Mouse (Mus musculus) cerebellum, adult 11-12 months (tissue): ENCODE measurements at regions not wholly inside any gene's neighbourhood (a gene's known extent, or its start where the extent isn't known, plus 50 kb on each side); places are given as distances from the start of the nearest gene placed in this dataset.

Experiments used
- DNase-seq: peaks from one replicate; pipeline ENCODE4 v3.0.0; 2022

GRCm38 (mm10) chr16:87225085-87225484, 128.9 kb upstream of the N6amt1 start:
- DNase-seq, result no peak

- no peak for DNase-seq
Measured at GRCm38 (mm10) chr16:87224024-87224423, 130.0 kb upstream of the N6amt1 start.

DNA sequence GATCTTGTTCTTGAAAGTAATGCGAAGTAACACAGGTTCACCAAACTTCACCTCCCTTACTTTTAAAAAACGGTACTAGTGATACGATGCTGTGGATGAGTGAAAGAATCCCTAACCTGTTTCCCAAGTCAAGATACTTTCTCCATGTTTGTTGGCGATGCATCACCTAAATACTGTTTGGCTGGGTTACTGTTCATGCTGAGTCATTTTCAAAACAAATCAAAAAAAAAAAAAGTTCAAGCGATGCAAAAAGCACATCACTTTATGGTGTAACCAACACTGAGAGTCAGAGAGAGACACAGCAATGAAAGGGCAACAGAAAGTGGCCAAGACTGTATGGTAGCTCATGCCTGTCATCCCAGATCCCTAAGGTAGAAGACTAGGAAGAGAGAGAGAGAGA, 133.4 kb upstream of the N6amt1 start:
- DNase-seq, result no peak

DNA sequence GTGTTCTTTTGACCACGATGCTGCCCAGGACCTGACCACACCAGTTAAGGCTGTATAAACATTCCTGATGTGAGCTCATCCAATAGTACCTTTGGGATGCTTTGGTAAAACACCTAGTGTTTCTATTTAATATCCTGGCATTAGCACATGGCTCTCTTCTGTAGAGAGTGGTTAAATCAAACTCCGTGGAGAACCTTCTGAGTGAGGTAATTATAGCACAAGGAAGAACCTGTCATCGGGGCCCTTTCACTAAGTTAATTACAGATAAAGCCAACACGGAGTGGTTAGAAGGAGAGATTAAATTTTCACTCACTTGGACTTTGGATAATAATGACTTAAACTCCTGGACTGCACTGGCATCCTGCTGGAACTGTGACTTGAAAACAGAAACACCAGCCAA, 133.8 kb upstream of the N6amt1 start:
- no peak for DNase-seq

GRCm38 (mm10) chr16:87207875-87208274, 146.1 kb upstream of the N6amt1 start:
- DNase-seq, result no peak

DNA sequence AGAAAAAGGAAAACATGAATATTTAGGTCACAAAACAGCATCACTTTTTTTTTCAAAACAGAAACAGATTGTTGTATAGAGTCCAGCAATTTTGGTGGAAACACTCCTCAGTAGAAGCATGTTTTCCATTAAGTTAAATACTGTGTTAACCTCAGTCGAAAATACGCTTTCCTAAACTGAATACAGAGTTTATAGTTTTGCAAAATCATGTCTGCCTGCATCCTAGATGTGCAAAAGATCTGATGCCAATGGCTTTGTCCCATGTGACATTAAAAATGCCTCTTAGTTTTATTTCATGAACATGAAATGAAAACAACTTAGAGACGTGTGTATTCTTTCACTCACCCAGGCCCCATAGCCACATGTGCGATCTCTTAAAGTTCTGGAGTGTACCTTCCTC, 163.5 kb upstream of the N6amt1 start:
- no peak for DNase-seq

DNA sequence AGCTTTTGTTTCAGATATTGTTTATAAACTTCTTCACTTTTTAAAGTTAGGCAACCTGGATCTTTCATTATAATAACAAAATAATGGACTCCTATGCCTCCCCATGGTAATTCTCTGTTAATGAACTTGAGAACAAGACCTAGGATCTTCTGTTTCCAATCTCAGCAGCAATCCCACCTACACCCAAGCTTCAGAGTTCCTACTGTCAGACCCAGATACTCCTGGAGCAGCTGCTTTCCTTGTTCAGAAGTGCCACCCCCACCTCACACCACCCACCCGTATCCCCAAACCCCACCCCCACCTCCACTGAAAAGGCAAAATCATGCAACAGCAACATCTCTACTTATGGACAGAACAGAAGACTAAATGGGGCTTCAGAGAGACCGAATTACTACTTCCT, 165.2 kb upstream of the N6amt1 start:
- no peak for DNase-seq

DNA sequence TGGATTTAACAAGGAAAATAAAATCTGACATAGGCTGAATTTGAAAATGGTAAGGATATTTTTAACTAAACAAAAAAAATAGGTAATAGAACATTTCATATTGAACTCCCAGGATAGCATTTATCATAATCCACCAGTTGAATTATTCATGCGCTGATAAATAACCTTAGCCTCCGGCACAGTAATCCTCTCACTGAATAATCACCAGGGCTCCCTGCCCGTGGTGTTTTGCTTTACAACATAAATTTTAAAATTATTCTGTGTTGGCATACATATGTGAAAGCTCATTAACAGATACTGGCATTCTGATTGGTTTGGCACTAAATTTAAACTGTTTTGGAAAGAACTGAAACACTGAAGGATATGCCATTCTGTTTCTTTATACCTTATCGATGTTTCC, 181.6 kb upstream of the N6amt1 start:
- no peak for DNase-seq

GRCm38 (mm10) chr16:87139301-87139700, 214.7 kb upstream of the N6amt1 start:
- DNase-seq, result no peak

DNA sequence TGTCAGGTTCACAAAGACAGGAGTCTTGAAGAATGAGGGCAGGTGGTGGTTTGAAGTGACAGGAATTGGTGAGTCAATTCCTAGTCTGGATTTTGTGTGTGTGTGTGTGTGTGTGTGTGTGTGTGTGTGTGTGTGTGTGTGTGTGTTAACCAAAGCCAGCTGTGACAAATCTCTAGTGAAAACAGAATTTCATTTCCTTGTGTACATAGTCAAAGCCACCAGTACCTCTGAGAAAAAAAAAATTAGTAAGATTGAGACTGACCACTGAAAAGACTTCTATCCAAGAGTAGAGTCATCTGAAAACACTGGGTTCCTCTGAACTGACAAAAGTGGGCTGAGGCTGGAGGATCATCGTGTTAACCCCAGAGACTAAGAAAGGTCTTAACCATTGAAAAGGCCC, 217.5 kb upstream of the N6amt1 start:
- DNase-seq, result no peak

DNA sequence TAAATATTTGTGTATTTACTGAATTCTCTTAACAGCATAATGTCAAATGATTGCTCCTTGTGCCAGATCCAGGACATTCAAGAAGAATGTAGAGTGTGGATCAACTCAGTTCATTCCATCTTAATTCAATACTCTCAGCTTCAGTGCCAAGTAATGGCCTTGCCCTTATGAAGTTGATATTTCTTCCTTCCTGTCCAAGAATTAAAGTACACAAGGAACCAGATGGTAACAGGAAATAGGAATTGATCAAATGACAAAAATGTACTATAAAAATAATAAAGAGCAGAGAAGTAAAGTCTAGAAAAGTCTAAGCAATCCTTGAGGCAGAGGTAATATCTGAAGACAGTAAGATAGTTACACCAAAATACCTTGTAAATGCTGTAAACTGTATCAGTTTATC, 219.5 kb upstream of the N6amt1 start:
- no peak for DNase-seq

GRCm38 (mm10) chr16:87133874-87134273, 220.1 kb upstream of the N6amt1 start:
- DNase-seq, result no peak

- DNase-seq, result no peak
Measured at GRCm38 (mm10) chr16:87132082-87132481, 221.9 kb upstream of the N6amt1 start.

DNA sequence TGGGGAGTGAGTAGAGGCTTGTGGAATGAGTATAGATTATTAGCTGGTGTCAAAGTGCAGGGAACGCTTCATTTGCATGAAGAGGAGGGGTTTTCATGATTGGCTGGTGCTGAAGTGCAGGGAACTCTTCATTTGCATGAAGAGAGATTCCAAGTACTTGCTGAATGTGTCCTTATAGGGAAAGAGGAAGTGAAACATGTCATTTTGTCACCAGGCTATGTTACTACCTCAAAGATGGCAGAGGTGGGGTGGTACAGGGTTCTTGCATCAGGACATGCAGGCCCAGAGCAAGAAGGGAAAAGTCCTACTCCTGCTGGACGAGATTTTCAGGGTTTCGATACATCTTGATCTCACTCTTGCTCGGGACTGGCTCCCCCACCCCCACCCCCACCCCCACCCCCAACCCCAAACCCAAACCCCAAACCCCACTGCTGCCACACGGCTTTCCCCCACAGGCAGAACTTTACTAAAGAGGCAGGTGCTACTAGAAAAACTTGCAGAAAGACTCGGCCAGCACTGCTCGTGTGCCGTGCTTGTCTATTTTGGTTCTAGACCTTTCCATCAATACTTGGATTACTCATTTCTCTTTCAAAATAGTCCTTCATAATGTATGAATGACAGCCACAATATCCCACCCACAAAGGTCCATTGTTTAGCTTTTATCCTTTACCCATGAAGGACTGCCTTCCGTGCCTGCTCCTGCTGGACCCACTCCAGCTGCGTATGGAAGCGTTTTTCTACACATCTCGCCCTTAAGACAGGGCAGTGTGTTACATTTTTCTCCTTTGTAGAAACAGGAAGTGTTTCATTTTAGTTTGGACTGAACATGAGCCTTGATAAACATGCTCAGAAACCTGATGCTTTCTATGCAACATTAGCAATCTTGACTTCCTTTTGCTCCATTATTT, 223.0 kb upstream of the N6amt1 start:
- no peak for DNase-seq

DNA sequence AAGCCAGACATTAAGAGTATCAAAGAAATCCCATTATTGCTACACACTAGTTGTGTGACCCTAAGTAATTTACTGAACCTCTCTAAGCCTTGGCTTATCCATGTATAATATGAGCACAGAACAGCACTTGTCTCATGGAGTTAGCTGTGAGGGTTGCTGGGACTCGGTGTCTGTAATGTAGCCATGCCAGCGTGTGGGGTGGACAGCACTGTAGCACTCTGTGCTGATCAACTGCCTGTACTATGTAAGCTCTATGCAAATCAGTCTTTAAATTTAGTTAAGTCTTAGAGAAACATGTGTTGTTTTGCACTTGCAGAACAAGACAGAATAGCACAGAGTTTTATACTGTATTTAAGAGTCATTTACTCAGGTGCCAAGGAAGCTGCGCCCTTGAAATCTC, 225.0 kb upstream of the N6amt1 start:
- no peak for DNase-seq

GRCm38 (mm10) chr16:87128230-87128629, 225.8 kb upstream of the N6amt1 start:
- DNase-seq, result no peak

DNA sequence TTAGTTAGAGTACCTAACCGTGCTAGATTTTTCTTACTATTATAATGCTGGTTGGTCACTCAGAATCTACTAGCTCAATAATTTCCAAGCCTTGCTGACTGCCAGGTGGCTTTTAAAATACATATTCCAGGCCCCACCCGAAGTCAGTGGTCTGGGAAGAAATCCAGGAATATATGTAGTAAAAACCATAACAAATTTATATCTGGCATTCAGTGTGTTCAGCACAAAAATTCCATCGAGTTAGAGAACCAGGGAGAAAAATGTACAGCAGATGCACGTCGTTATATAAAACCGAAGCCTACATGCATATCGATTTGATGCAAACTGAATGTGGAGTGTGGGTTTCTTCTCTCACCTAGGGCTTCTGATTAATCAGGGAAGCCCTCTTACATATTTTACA, 229.5 kb upstream of the N6amt1 start:
- no peak for DNase-seq

GRCm38 (mm10) chr16:87103599-87103998, 250.4 kb upstream of the N6amt1 start:
- no peak for DNase-seq

DNA sequence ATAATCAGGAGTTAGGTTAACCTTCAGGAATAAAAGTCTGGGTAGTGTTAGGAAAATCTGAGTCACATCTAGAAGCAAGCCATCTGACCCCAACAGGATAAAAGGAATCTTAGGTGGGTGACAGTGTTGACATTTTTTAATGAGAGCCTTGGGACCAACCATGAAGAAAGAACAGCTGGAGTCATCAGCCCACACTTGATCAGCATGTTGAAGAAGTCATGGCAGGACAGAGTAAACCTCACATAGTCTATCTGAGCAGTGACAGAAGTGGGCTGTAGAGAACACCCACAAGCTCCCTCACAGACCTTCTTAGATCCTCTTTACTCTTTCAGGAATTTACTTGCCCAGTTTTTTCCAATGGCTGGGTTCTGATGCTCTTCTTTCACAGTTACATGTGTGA, 251.9 kb upstream of the N6amt1 start:
- DNase-seq, result no peak

- no peak for DNase-seq
Measured at GRCm38 (mm10) chr16:87092011-87092410, 262.0 kb upstream of the N6amt1 start.

DNA sequence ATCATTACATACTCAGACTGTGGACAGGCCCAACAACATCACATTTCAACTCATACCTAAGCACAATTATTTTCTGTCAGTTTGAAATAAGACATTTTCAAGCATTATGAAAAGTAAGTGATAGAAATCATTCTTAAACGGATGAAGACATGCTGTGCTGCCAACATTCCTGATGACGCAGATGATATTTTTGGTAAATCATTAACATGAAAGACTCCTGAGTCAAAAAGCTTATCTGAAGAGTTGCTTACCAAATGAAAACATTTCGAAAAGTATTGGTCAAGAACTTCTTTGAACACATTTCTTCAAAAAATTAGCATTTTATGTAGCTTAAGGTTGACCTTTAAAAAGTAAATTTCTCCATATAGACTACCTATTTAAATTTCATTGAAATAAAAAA, 264.7 kb upstream of the N6amt1 start:
- DNase-seq, result no peak

GRCm38 (mm10) chr16:87083505-87083904, 270.5 kb upstream of the N6amt1 start:
- DNase-seq, result no peak

DNA sequence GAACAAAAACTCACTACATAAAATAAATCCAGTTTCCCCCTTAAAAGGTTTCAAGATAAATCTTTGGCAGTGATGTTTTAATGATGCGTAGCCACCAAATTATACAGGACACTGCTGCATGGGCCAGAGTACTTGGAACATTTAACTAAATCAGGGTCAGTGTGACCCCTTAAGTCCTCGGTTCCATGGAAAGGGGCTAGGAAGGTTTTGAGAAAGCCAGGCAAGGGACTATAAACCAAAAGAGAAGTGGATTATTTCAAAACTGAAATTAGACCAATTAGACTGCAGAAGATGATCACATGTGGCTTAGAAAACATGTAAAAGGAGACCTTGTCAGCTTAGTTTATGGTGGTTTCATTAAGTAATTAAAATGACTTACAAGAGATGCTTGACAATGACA, 276.6 kb upstream of the N6amt1 start:
- DNase-seq, result no peak

DNA sequence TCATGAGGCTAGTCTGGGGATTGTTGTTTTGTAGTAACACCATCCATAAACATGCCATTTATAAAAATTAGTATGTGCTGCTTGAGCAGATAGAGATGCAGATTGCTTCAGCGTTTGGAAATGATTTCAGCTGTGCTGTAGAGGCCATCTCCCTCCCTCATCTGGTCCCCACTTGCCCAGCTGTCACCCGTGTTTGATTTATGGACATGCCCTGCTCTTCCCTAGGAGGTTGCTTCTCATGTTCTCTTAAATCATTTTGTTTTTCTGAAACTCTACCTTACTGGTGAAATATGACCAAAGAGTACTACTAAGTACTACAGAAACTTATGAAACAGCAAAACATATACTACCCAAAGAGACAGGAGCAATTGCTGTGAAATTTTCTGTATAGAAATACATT, 284.7 kb upstream of the N6amt1 start:
- no peak for DNase-seq

DNA sequence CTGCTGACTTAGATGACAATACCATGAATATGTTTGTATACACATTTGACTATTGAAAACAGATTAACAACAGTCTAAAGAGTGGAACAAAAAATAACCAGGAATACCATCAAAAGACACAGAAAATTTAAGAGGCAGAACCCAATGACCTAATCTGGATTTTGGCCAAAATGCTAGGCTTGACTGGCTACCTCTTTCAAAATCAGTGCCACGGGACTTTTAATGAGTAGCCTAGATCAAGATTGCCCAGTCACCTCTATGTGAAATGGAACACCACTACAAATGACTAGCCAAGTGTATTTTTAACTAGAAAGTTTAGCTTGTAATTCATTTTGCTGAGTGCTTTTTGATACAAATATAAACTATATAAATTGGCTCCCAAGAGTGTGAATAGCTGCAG, 286.0 kb upstream of the N6amt1 start:
- DNase-seq, result no peak
